Mouse (Mus musculus): ENCODE measurements around the gene Tmem163.

Gene Tmem163

GRCm38 (mm10) chr1:127568641-127569040, 110.7 kb downstream of the Tmem163 start:
- DNase-seq (ENCODE audit: low read depth): no peak

GRCm38 (mm10) chr1:127556486-127556845, 122.9 kb downstream of the Tmem163 start:
- DNase-seq (ENCODE audit: low read depth): no peak

- no peak for DNase-seq (ENCODE audit: low read depth)
Measured at GRCm38 (mm10) chr1:127555822-127556485, 123.4 kb downstream of the Tmem163 start.

GRCm38 (mm10) chr1:127548078-127548477, 131.3 kb downstream of the Tmem163 start:
- no peak for DNase-seq (ENCODE audit: low read depth)

- no peak for DNase-seq (ENCODE audit: low read depth)
Measured at GRCm38 (mm10) chr1:127542756-127543155, 136.6 kb downstream of the Tmem163 start.

- DNase-seq (ENCODE audit: low read depth): no peak
Measured at GRCm38 (mm10) chr1:127541931-127542330, 137.4 kb downstream of the Tmem163 start.

GRCm38 (mm10) chr1:127541522-127541921, 137.8 kb downstream of the Tmem163 start:
- DNase-seq (ENCODE audit: low read depth): no peak

- DNase-seq (ENCODE audit: low read depth): no peak
Measured at GRCm38 (mm10) chr1:127537204-127538038, 141.9 kb downstream of the Tmem163 start.

GRCm38 (mm10) chr1:127536448-127536847, 142.9 kb downstream of the Tmem163 start:
- no peak for DNase-seq (ENCODE audit: low read depth)

- no peak for DNase-seq (ENCODE audit: low read depth)
Measured at GRCm38 (mm10) chr1:127531723-127532122, 147.6 kb downstream of the Tmem163 start.

- no peak for DNase-seq (ENCODE audit: low read depth)
Measured at GRCm38 (mm10) chr1:127530849-127531580, 148.3 kb downstream of the Tmem163 start.

- DNase-seq (ENCODE audit: low read depth): no peak
Measured at GRCm38 (mm10) chr1:127523364-127523763, 156.0 kb downstream of the Tmem163 start.

GRCm38 (mm10) chr1:127514888-127515287, 164.5 kb downstream of the Tmem163 start:
- DNase-seq (ENCODE audit: low read depth): no peak

GRCm38 (mm10) chr1:127514479-127514878, 164.9 kb downstream of the Tmem163 start:
- no peak for DNase-seq (ENCODE audit: low read depth)

- no peak for DNase-seq (ENCODE audit: low read depth)
Measured at GRCm38 (mm10) chr1:127513664-127514063, 165.7 kb downstream of the Tmem163 start.

- DNase-seq (ENCODE audit: low read depth): no peak
Measured at GRCm38 (mm10) chr1:127513140-127513539, 166.2 kb downstream of the Tmem163 start.

GRCm38 (mm10) chr1:127512709-127513108, 166.6 kb downstream of the Tmem163 start:
- no peak for DNase-seq (ENCODE audit: low read depth)

GRCm38 (mm10) chr1:127511362-127511761, 168.0 kb downstream of the Tmem163 start:
- DNase-seq (ENCODE audit: low read depth): no peak

GRCm38 (mm10) chr1:127508921-127509320, 170.4 kb downstream of the Tmem163 start:
- DNase-seq (ENCODE audit: low read depth): no peak

- DNase-seq (ENCODE audit: low read depth): no peak
Measured at GRCm38 (mm10) chr1:127508067-127508739, 171.1 kb downstream of the Tmem163 start.

GRCm38 (mm10) chr1:127507042-127507650, 172.2 kb downstream of the Tmem163 start:
- DNase-seq (ENCODE audit: low read depth): no peak

- DNase-seq (ENCODE audit: low read depth): no peak
Measured at GRCm38 (mm10) chr1:127500701-127501100, 178.6 kb downstream of the Tmem163 start.
